ENCODE assay signal across 20 mouse cellular contexts in genomic region chr1:167583195-167583594, GRCm38 (mm10). TPM values are rescaled to one million over a fixed set of nuclear protein-coding genes. Genes with fewer than 3 reads are reported as not detected.
DNase-seq lines count a peak whose midpoint lies in the region; ATAC-seq lines count a peak whose summit lies in the region.
"Had no signal": no experiment of that assay in that cellular context is flagged by ENCODE, and none has a peak within 500 bp of the region (broad histone marks: within the 10 kb centered on the region; RNA-seq: fewer than 3 reads in every experiment).

No protein-coding gene starts in this region.

- ATAC-seq in megakaryocyte progenitor cell, adult 5-6 weeks (replicated peaks; ENCODE audit: poor library complexity) = 0 out of 2 replicates have a peak, but pooled peaks have one; percentile 26
- ATAC-seq in kidney, embryonic 14.5 days (ENCODE audit: low FRiP score, low TSS enrichment) = no peak

- H3K27me3 ChIP-seq in kidney, embryonic 14.5 days (ENCODE audit: control insufficient read depth, insufficient read depth, low read length) = no peaks in the 10 kb centered on the region
- H3K27me3 ChIP-seq: embryonic facial prominence, embryonic 13.5 days; megakaryocyte, embryonic 14.5 days; neural tube, embryonic 15.5 days had no signal

- peak; percentile 56 for DNase-seq in heart, adult 11 months
- DNase-seq in heart, postnatal 10 days = no peak
- peak; percentile 39 for DNase-seq in retina, postnatal 1 day
- DNase-seq in retina, embryonic 14.5 days (ENCODE audit: low spot score) = no peak
- no peak for DNase-seq in spleen, adult 18-20 months
- DNase-seq: adrenal gland, adult 2 months; cerebellum, adult 11-12 months; cerebellum, postnatal 36 days; heart, adult 18-20 months; kidney, adult 8-10 months; kidney, postnatal 36 days; right cerebral cortex, postnatal 4 days had no signal

- intact Hi-C loops in heart, postnatal 10 days (cut with DNase I) = no loop called here

- H3K9me3 ChIP-seq in kidney, embryonic 14.5 days (ENCODE audit: control insufficient read depth, low read length) = no peaks in the 10 kb centered on the region
- H3K9me3 ChIP-seq: embryonic facial prominence, embryonic 13.5 days; neural tube, embryonic 15.5 days had no signal

- H3K4me2 ChIP-seq in kidney, embryonic 14.5 days (replicated peaks; ENCODE audit: low read depth, low read length) = no peak overlapping the region
- H3K4me2 ChIP-seq: embryonic facial prominence, embryonic 13.5 days had no signal

- WGBS in kidney, embryonic 14.5 days = 62% methylated on average over 6 of the region's 6 CpGs

- H3K36me3 ChIP-seq in kidney, embryonic 14.5 days (ENCODE audit: control insufficient read depth, insufficient read depth, low read length) = no peaks in the 10 kb centered on the region
- H3K36me3 ChIP-seq: embryonic facial prominence, embryonic 13.5 days; neural tube, embryonic 15.5 days had no signal

- no peaks in the 10 kb centered on the region for H3K4me1 ChIP-seq in kidney, embryonic 14.5 days (ENCODE audit: control insufficient read depth, insufficient read depth, low read length)
- H3K4me1 ChIP-seq: embryonic facial prominence, embryonic 13.5 days; megakaryocyte, embryonic 14.5 days had no signal

- H3K27ac ChIP-seq in kidney, embryonic 14.5 days (ENCODE audit: low read depth, low read length) = no peak overlapping the region
- H3K27ac ChIP-seq: embryonic facial prominence, embryonic 13.5 days; neural tube, embryonic 15.5 days had no signal

- H3K9ac ChIP-seq in kidney, embryonic 14.5 days (ENCODE audit: low read depth, low read length) = no peak overlapping the region
- H3K9ac ChIP-seq: embryonic facial prominence, embryonic 13.5 days; neural tube, embryonic 15.5 days had no signal

- H3K4me3 ChIP-seq in kidney, embryonic 14.5 days (ENCODE audit: low read length) = no peak overlapping the region
- H3K4me3 ChIP-seq: embryonic facial prominence, embryonic 13.5 days; megakaryocyte, embryonic 14.5 days; myocyte; neural tube, embryonic 15.5 days had no signal

RNA-seq across cellular contexts. Expression of gene Rxrg, which starts 15.0 kb away (rescaled TPM):
- total RNA-seq in heart, postnatal 10 days (2021) = 10 to 100 TPM; 25.8 to 28.4 TPM
- total RNA-seq in megakaryocyte progenitor cell, adult 5-6 weeks (2015) = not detected in 2 replicates
- 0.10 TPM in 1 of 2 replicates, not detected in the other for total RNA-seq in megakaryocyte progenitor cell, adult 5-6 weeks (2017)
- 2.0 and 3.2 TPM in 2 replicates for polyA plus RNA-seq in kidney, embryonic 14.5 days (2014; fragmentation: Nextera tagmentation; extraction: Ambion mirVana)
- total RNA-seq: hematopoietic stem cell, adult 5-6 weeks; MEL had no signal

Comparison
In these comparisons a context has a peak if more than half of its experiments do, and no peak if none do; other contexts are left out.
1. DNase-seq: peak in heart, adult 11 months (single experiment) and retina, postnatal 1 day (single experiment); none in heart, postnatal 10 days (0 of 2), retina, embryonic 14.5 days (single experiment) and spleen, adult 18-20 months (0 of 2).
2. RNA of gene Rxrg, which starts 15.0 kb away (total RNA-seq): 25.8 to 28.4 TPM in heart, postnatal 10 days; 0.10 TPM in megakaryocyte progenitor cell, adult 5-6 weeks; every median in the first group is over 10 times any median in the second.